Mouse (Mus musculus): Measurements from ENCODE around the gene Sept9. TPM values are rescaled to one million over a fixed set of nuclear protein-coding genes. Genes with fewer than 3 reads are reported as not detected.

The Sept9 gene
- polyA plus RNA-seq, 1 experiment, result 253 TPM

DNA sequence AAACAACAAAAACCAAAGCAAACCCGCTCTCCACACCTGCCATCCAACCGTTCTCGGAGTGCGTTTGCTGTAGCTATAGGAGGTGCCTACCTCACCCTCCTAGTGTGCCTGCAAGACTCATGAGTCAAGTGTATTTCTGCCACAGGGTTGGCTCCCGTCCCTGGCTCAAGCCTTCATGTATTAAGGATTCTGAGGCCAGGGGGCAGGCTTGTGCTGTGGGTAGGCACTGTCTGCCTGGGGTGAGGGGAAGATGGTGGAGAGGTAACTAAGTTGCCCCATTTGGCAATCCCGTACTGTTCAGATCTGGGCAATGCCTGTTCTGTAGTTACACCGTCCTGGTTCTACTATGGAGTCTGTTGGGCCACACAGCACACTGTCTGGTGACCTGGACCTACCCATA, 114.6 kb downstream of the Sept9 start:
- no peak overlapping the region for H3ac ChIP-seq (ENCODE audit: control insufficient read depth, insufficient read length)
- H3K79me2 ChIP-seq (ENCODE audit: control insufficient read depth, insufficient read depth), result peaks cover 74% of the 10 kb centered on the region
- peak overlapping the region; percentile 69 for H3K4me2 ChIP-seq (ENCODE audit: low read depth)
- H3K27me3 ChIP-seq (ENCODE audit: control insufficient read depth, insufficient read depth, insufficient read length), result no peaks in the 10 kb centered on the region
- no peaks in the 10 kb centered on the region for H3K36me3 ChIP-seq (ENCODE audit: control insufficient read depth, insufficient read depth)
- no peak overlapping the region for H3K4me3 ChIP-seq
- TF ChIP-seq USF1 (IDR thresholded peaks at IDR 0.05; ENCODE audit: low read depth), result no peak
- TF ChIP-seq POLR2A (IDR thresholded peaks at IDR 0.05; ENCODE audit: insufficient read length, low read depth), result no peak
- TF ChIP-seq CEBPB (IDR thresholded peaks at IDR 0.05; ENCODE audit: insufficient read depth, poor library complexity, severe bottlenecking), result no peak
- TF ChIP-seq MAX (IDR thresholded peaks at IDR 0.05; ENCODE audit: low read depth), result no peak
- TF ChIP-seq SRF (IDR thresholded peaks at IDR 0.05; ENCODE audit: control insufficient read depth, insufficient read length, low read depth), result no peak
- no peak for TF ChIP-seq REST (IDR thresholded peaks at IDR 0.05; ENCODE audit: insufficient read depth, insufficient read length)
- no peak for TF ChIP-seq TCF3 (IDR thresholded peaks at IDR 0.05; ENCODE audit: insufficient read length, low read depth)
- TF ChIP-seq TCF12 (IDR thresholded peaks at IDR 0.05; ENCODE audit: insufficient read depth, poor library complexity, severe bottlenecking), result no peak
- no peak for TF ChIP-seq MYOD1 (IDR thresholded peaks at IDR 0.05; ENCODE audit: control insufficient read depth in 1 of 3, insufficient read length in 2 of 3, low read depth in 2 of 3)
- TF ChIP-seq POLR2AphosphoS2 (IDR thresholded peaks at IDR 0.05; ENCODE audit: insufficient read length, low read depth), result no peak
- no peak for TF ChIP-seq E2F4 (IDR thresholded peaks at IDR 0.05; ENCODE audit: insufficient read depth)
- no peak for TF ChIP-seq MYOG (IDR thresholded peaks at IDR 0.05; ENCODE audit: control insufficient read depth in 1 of 3, insufficient read depth in 1 of 3, insufficient read length in 2 of 3, low read depth in 2 of 3)

- no peak overlapping the region for H3ac ChIP-seq (ENCODE audit: control insufficient read depth, insufficient read length)
- H3K27me3 ChIP-seq (ENCODE audit: control insufficient read depth, insufficient read depth, insufficient read length), result no peaks in the 10 kb centered on the region
- no peak overlapping the region for H3K4me3 ChIP-seq
- peak overlapping the region; percentile 69 for H3K4me2 ChIP-seq (ENCODE audit: low read depth)
- H3K79me2 ChIP-seq (ENCODE audit: control insufficient read depth, insufficient read depth), result peaks cover 69% of the 10 kb centered on the region
- H3K36me3 ChIP-seq (ENCODE audit: control insufficient read depth, insufficient read depth), result no peaks in the 10 kb centered on the region
- peak in 1 of 3 experiments; percentile 28 for TF ChIP-seq MYOG (IDR thresholded peaks at IDR 0.05; ENCODE audit: control insufficient read depth in 1 of 3, insufficient read depth in 1 of 3, insufficient read length in 2 of 3, low read depth in 2 of 3)
- TF ChIP-seq E2F4 (IDR thresholded peaks at IDR 0.05; ENCODE audit: insufficient read depth), result no peak
- TF ChIP-seq MYOD1 (IDR thresholded peaks at IDR 0.05; ENCODE audit: control insufficient read depth in 1 of 3, insufficient read length in 2 of 3, low read depth in 2 of 3), result peak in 2 of 3 experiments; percentile 30 to 34
- TF ChIP-seq MAX (IDR thresholded peaks at IDR 0.05; ENCODE audit: low read depth), result no peak
Measured at GRCm38 (mm10) chr11:117314520-117314919, 115.1 kb downstream of the Sept9 start.

GRCm38 (mm10) chr11:117315309-117315708, 115.8 kb downstream of the Sept9 start:
- TF ChIP-seq MYOG (IDR thresholded peaks at IDR 0.05; ENCODE audit: control insufficient read depth in 1 of 3, insufficient read depth in 1 of 3, insufficient read length in 2 of 3, low read depth in 2 of 3) (peak in 1 of 3 experiments; percentile 27), TCF12 (IDR thresholded peaks at IDR 0.05; ENCODE audit: insufficient read depth, poor library complexity, severe bottlenecking) (no peak), TCF3 (IDR thresholded peaks at IDR 0.05; ENCODE audit: insufficient read length, low read depth) (no peak), USF1 (IDR thresholded peaks at IDR 0.05; ENCODE audit: low read depth) (no peak), SRF (IDR thresholded peaks at IDR 0.05; ENCODE audit: control insufficient read depth, insufficient read length, low read depth) (no peak), POLR2A (IDR thresholded peaks at IDR 0.05; ENCODE audit: insufficient read length, low read depth) (no peak), E2F4 (IDR thresholded peaks at IDR 0.05; ENCODE audit: insufficient read depth) (peak; percentile 26), MYOD1 (IDR thresholded peaks at IDR 0.05; ENCODE audit: control insufficient read depth in 1 of 3, insufficient read length in 2 of 3, low read depth in 2 of 3) (peak in 1 of 3 experiments; percentile 52), CEBPB (IDR thresholded peaks at IDR 0.05; ENCODE audit: insufficient read depth, poor library complexity, severe bottlenecking) (peak; percentile 35; the same call in 1 of the 2 replicates), REST (IDR thresholded peaks at IDR 0.05; ENCODE audit: insufficient read depth, insufficient read length) (no peak), MAX (IDR thresholded peaks at IDR 0.05; ENCODE audit: low read depth) (no peak), POLR2AphosphoS2 (IDR thresholded peaks at IDR 0.05; ENCODE audit: insufficient read length, low read depth) (no peak)
- H3K27me3 ChIP-seq (ENCODE audit: control insufficient read depth, insufficient read depth, insufficient read length), result no peaks in the 10 kb centered on the region
- H3K4me3 ChIP-seq, result no peak overlapping the region
- H3ac ChIP-seq (ENCODE audit: control insufficient read depth, insufficient read length), result no peak overlapping the region
- no peaks in the 10 kb centered on the region for H3K36me3 ChIP-seq (ENCODE audit: control insufficient read depth, insufficient read depth)
- H3K79me2 ChIP-seq (ENCODE audit: control insufficient read depth, insufficient read depth), result peaks cover 64% of the 10 kb centered on the region
- H3K4me2 ChIP-seq (ENCODE audit: low read depth), result peak overlapping the region; percentile 69

- TF ChIP-seq TCF12 (IDR thresholded peaks at IDR 0.05; ENCODE audit: insufficient read depth, poor library complexity, severe bottlenecking) (no peak), MYOD1 (IDR thresholded peaks at IDR 0.05; ENCODE audit: control insufficient read depth in 1 of 3, insufficient read length in 2 of 3, low read depth in 2 of 3) (peak in 2 of 3 experiments; percentile 47 to 78), MYOG (IDR thresholded peaks at IDR 0.05; ENCODE audit: control insufficient read depth in 1 of 3, insufficient read depth in 1 of 3, insufficient read length in 2 of 3, low read depth in 2 of 3) (peak in 2 of 3 experiments; percentile 18 to 76), POLR2A (IDR thresholded peaks at IDR 0.05; ENCODE audit: insufficient read length, low read depth) (peak; percentile 25), MAX (IDR thresholded peaks at IDR 0.05; ENCODE audit: low read depth) (no peak)
- H3K27me3 ChIP-seq (ENCODE audit: control insufficient read depth, insufficient read depth, insufficient read length), result no peaks in the 10 kb centered on the region
- no peaks in the 10 kb centered on the region for H3K36me3 ChIP-seq (ENCODE audit: control insufficient read depth, insufficient read depth)
- H3K4me3 ChIP-seq, result no peak overlapping the region
- peak overlapping the region; percentile 80 for H3K4me2 ChIP-seq (ENCODE audit: low read depth)
- H3ac ChIP-seq (ENCODE audit: control insufficient read depth, insufficient read length), result peak overlapping the region; percentile 10
- H3K79me2 ChIP-seq (ENCODE audit: control insufficient read depth, insufficient read depth), result peaks cover 70% of the 10 kb centered on the region
Measured at GRCm38 (mm10) chr11:117316441-117317331, 117.2 kb downstream of the Sept9 start.
